Comparison of ENCODE assay signal across 8 mouse cellular contexts in genomic region chr17:45885461-45886336, GRCm38 (mm10).
DNase-seq lines count a peak whose midpoint lies in the region; ATAC-seq and TF ChIP-seq lines count a peak whose summit lies in the region.

No protein-coding gene starts in this region.

- no peak; the same call in 1 of the 2 replicates for TF ChIP-seq EP300 in heart, adult 2 months (IDR thresholded peaks at IDR 0.05; ENCODE audit: insufficient read depth, low read depth, low read length)
- no peak for TF ChIP-seq EP300 in liver, embryonic 14.5 days (IDR thresholded peaks at IDR 0.05; ENCODE audit: low read depth)

- H3K4me1 ChIP-seq in brown adipose tissue, adult 24 weeks (ENCODE audit: control insufficient read depth, insufficient read depth, insufficient read length, low read length): peaks cover 7% of the 10 kb centered on the region; the same call in 1 of the 2 replicates
- peaks cover 24% of the 10 kb centered on the region for H3K4me1 ChIP-seq in heart, adult 2 months (ENCODE audit: control insufficient read depth, insufficient read depth, low read length)
- peaks cover 0 to 2% of the 10 kb centered on the region in 2 experiments; a peak in 2 of 4 replicates for H3K4me1 ChIP-seq in liver, embryonic 14.5 days (replicated peaks; ENCODE audit: control insufficient read depth in 2 of 2, insufficient read depth in 2 of 2, low read length in 1 of 2)

- WGBS in heart, adult 2 months: 34% methylated on average over 24 of the region's 24 CpGs
- WGBS in liver, embryonic 14.5 days (ENCODE audit: insufficient replicate concordance): 34% methylated on average over 24 of the region's 24 CpGs

- TF ChIP-seq CTCF in heart, adult 2 months (IDR thresholded peaks at IDR 0.05): no peak
- TF ChIP-seq CTCF in liver, embryonic 14.5 days (IDR thresholded peaks at IDR 0.05; ENCODE audit: low read depth): no peak

- peak; percentile 72 to 80 for DNase-seq in heart, adult 2 months
- DNase-seq in kidney, adult 8-10 months: peak; percentile 90 to 92
- DNase-seq in liver, embryonic 14.5 days (ENCODE audit: low read depth in 3 of 3, low spot score in 3 of 3): no peak
- no peak for DNase-seq in layer of hippocampus, adult 11-12 months (ENCODE audit: low spot score)
- DNase-seq in thymus, adult 18-20 months: no peak
- DNase-seq in spleen, adult 18-20 months: no peak
- DNase-seq in retina, embryonic 14.5 days (ENCODE audit: low spot score): no peak

- intact Hi-C loops in heart, adult 2 months (cut with DNase I): loop anchor here (5.0 to 10.0 kb wide), 3 partner anchors 142 to 301 kb away; no protein-coding TSS in a partner anchor

- 0 out of 2 replicates have a peak overlapping the region, but pooled peaks have one; percentile 4 for H3K4me3 ChIP-seq in brown adipose tissue, adult 24 weeks (ENCODE audit: insufficient read depth, low read depth, low read length)
- H3K4me3 ChIP-seq in heart, adult 2 months: no peak overlapping the region
- H3K4me3 ChIP-seq in liver, embryonic 14.5 days (ENCODE audit: insufficient read depth in 1 of 2, low read depth in 2 of 2, low read length in 2 of 2): no peak overlapping the region

- no peaks in the 10 kb centered on the region for H3K9me3 ChIP-seq in liver, embryonic 14.5 days (ENCODE audit: control insufficient read depth, low read length)

- peak overlapping the region; percentile 9; the same call in 1 of the 2 replicates for H3K4me2 ChIP-seq in liver, embryonic 14.5 days (ENCODE audit: low read depth)

- ATAC-seq in liver, embryonic 14.5 days (ENCODE audit: insufficient read depth): peak; percentile 57; the same call in 1 of the 2 replicates

- peak overlapping the region; percentile 50 for H3K27ac ChIP-seq in brown adipose tissue, adult 24 weeks (replicated peaks; ENCODE audit: low read depth, low read length)
- H3K27ac ChIP-seq in heart, adult 2 months: peak overlapping the region; percentile 80
- no peak overlapping the region for H3K27ac ChIP-seq in liver, embryonic 14.5 days

- H3K9ac ChIP-seq in heart, adult 2 months (ENCODE audit: low read depth, low read length): no peak overlapping the region
- H3K9ac ChIP-seq in liver, embryonic 14.5 days (replicated peaks): no peak overlapping the region

- no peaks in the 10 kb centered on the region for H3K27me3 ChIP-seq in heart, adult 2 months (ENCODE audit: control insufficient read depth, insufficient read depth, low read length)
- no peaks in the 10 kb centered on the region for H3K27me3 ChIP-seq in liver, embryonic 14.5 days (ENCODE audit: control insufficient read depth, insufficient read depth, low read length)

- H3K36me3 ChIP-seq in heart, adult 2 months (ENCODE audit: control insufficient read depth, insufficient read depth, low read length): no peaks in the 10 kb centered on the region
- no peaks in the 10 kb centered on the region for H3K36me3 ChIP-seq in liver, embryonic 14.5 days (replicated peaks; ENCODE audit: control insufficient read depth, insufficient read depth, low read depth)

- no peaks in the 10 kb centered on the region for H3K79me2 ChIP-seq in heart, adult 2 months (replicated peaks; ENCODE audit: control insufficient read depth, insufficient read depth, low read length)

- TF ChIP-seq POLR2A in heart, adult 2 months (IDR thresholded peaks at IDR 0.05; ENCODE audit: insufficient read depth, low read depth, low read length): no peak

Comparison
In these comparisons a context has a peak if more than half of its experiments do, and no peak if none do; other contexts are left out.
1. DNase-seq: peak in heart, adult 2 months (2 of 2) and kidney, adult 8-10 months (2 of 2); none in liver, embryonic 14.5 days (0 of 3), layer of hippocampus, adult 11-12 months (single experiment), thymus, adult 18-20 months (0 of 2), spleen, adult 18-20 months (0 of 2) and retina, embryonic 14.5 days (single experiment).